Mouse (Mus musculus): ENCODE measurements at regions not wholly inside any gene's neighbourhood (a gene's known extent, or its start where the extent isn't known, plus 50 kb on each side); places are given as distances from the start of the nearest gene placed in this dataset.

DNA sequence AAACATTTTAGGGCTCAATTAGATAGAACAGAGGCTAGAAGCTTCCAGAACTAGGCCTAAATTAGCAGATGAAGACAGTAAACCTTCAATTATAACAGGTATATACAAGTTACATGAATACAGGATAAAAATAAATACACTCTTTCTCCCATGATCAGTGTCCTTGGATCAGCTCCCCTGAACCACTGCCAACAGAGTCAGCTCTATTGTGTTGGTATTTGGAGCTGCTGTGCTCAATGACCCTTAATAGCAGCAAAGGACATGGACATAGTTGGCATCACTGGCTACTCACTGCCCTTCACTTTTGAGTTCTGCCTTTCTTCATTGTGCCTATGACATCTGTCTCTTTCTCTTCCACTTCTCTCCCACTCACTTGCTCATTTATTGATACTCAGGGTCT lies 639.1 kb upstream of the 4921530L21Rik start:
- intact Hi-C loops (cut with DNase I) = no loop called here
- peak in 1 of 2 experiments; percentile 28 for DNase-seq

DNA sequence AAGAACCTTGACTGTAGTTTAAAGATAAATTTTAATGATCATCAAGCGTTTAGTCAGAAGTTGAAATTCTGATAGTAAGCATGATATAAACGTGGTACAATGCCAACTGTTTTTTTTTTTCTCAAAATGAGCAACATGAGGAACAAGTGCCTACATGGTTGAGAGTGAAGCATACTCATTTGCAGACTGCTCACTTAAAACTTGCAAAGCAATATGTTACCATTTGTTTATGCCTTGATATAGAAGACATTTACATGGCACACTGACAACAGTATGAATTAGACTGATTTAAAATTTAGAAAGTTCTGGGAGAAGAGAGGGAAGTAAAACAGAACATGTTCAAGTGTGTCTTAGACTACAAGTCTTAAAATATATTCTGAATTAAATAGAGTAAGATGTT lies 632.2 kb upstream of the 4921530L21Rik start:
- intact Hi-C loops (cut with DNase I) = no loop called here
- DNase-seq = no peak

DNA sequence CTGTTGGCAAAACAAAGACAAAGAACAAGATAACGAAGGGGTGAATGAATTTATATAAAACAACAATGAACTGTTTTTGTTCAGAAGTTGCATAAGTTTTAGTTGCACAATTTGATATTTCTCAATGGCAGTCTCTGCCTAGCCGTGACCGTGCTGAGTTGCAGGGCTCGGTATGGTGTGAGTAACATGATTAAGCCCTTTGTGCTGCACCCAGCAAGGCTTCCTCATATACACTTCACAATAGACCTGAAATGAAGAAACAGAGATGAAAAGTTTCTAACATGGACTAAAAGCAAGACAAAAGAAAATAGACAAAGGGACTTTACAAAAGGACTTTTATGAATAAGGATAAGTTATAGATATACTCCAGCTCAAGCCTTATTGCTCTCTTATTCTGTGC lies 624.9 kb upstream of the 4921530L21Rik start:
- DNase-seq = no peak
- intact Hi-C loops (cut with DNase I) = no loop called here

GRCm38 (mm10) chr14:95281431-95281830 lies 599.6 kb upstream of the 4921530L21Rik start:
- intact Hi-C loops (cut with DNase I) = no loop called here
- no peak for DNase-seq

DNA sequence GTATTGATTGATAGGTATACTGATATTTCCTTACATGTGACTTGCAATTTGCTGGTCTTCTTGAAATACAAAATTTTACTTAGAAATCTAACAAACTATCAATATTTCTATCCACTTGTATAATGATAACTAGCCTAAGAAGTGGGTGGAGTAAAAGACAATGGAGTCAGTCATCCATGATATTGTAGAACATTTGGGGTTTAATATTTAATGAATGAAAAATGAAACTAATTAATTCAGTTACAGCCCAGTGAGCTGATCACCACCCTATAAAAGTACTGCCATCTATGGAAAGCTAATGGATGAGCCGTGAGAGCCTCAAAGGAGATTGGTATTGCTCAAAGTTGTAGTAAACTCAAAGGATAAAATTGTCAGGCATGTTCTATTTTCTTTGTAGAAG lies 599.0 kb upstream of the 4921530L21Rik start:
- DNase-seq = no peak

GRCm38 (mm10) chr14:95314134-95314924 lies 566.7 kb upstream of the 4921530L21Rik start:
- no peak for DNase-seq
- intact Hi-C loops (cut with DNase I) = no loop called here

More for the DNA sequence above, 599.0 kb upstream of the 4921530L21Rik start:
- intact Hi-C loops (cut with DNase I) = no loop called here

DNA sequence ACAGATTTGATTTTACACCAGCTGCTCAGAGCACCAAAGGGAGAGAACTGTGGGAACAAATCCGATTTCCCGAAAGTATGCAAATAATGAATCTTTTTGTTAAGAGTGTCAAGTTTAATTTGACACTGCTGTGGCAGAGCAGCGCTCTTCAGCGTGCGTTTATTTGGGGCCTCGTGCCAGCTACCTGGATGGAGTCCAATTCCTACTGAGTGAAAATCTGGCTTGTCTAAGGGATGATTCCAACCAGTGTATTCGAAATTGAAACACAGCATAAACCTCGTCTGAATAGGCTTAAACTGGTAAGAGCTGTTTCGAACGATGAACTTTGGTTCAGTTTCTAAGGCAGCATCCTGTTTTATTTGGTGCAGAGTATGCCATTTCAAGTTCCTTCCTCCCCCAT lies 524.1 kb upstream of the 4921530L21Rik start:
- DNase-seq = peak in 1 of 2 experiments; percentile 2
- intact Hi-C loops (cut with DNase I) = no loop called here
